Mouse (Mus musculus) G1E (cell line): ENCODE measurements around the gene Spata25.

Experiments
- CTCF ChIP-seq: IDR thresholded peaks from 2 replicates; pipeline ENCODE4 v1.5.1; 2012; ENCODE audit warnings: low read depth, low read length, inconsistent platforms, mixed read lengths
- GATA1 ChIP-seq: IDR thresholded peaks from 2 replicates; pipeline ENCODE4 v1.6.1; 2012; ENCODE audit warnings: borderline replicate concordance, low read length, inconsistent platforms, mixed read lengths
- POLR2AphosphoS5 ChIP-seq: IDR thresholded peaks from 2 replicates; pipeline ENCODE4 v1.6.1; 2012; ENCODE audit warnings: low read depth, low read length, inconsistent platforms; ENCODE audit not compliant: insufficient replicate concordance
- TAL1 ChIP-seq: conservative IDR thresholded peaks from 2 replicates; pipeline ENCODE4 v1.6.1; 2012; ENCODE audit warnings: low read depth, low read length, inconsistent platforms, mixed read lengths

GRCm38 (mm10) chr2:164777246-164778014 lies 50.9 kb downstream of the Spata25 start:
- no peak for TF ChIP-seq CTCF
- TF ChIP-seq GATA1, result no peak
- no peak for TF ChIP-seq POLR2AphosphoS5
- TF ChIP-seq TAL1, result no peak
